ENCODE assay signal across 8 mouse cellular contexts in genomic region chr19:60791164-60791563, GRCm38 (mm10). TPM values are rescaled to one million over a fixed set of nuclear protein-coding genes. Genes with fewer than 3 reads are reported as not detected.
DNase-seq lines count a peak whose midpoint lies in the region; ATAC-seq and TF ChIP-seq lines count a peak whose summit lies in the region.

No protein-coding gene starts in this region.

- peak overlapping the region; percentile 99 for H3K27ac ChIP-seq in kidney, embryonic 15.5 days
- peak overlapping the region; percentile 93 for H3K27ac ChIP-seq in cortical plate, adult 2 months (ENCODE audit: insufficient read depth, low read length)
- peak overlapping the region; percentile 91 for H3K27ac ChIP-seq in hindbrain, embryonic 11.5 days (ENCODE audit: low read depth, low read length)
- H3K27ac ChIP-seq in midbrain, embryonic 12.5 days (replicated peaks) = peak overlapping the region; percentile 94

- no peaks in the 10 kb centered on the region for H3K27me3 ChIP-seq in kidney, embryonic 15.5 days
- H3K27me3 ChIP-seq in hindbrain, embryonic 11.5 days (ENCODE audit: control insufficient read depth, insufficient read depth, low read length) = no peaks in the 10 kb centered on the region
- no peaks in the 10 kb centered on the region for H3K27me3 ChIP-seq in midbrain, embryonic 12.5 days

- peak overlapping the region; percentile 67 for H3K4me2 ChIP-seq in kidney, embryonic 15.5 days
- H3K4me2 ChIP-seq in hindbrain, embryonic 11.5 days (replicated peaks; ENCODE audit: low read depth, low read length) = peak overlapping the region; percentile 63
- H3K4me2 ChIP-seq in midbrain, embryonic 12.5 days (replicated peaks) = peak overlapping the region; percentile 62

- no peaks in the 10 kb centered on the region for H3K36me3 ChIP-seq in kidney, embryonic 15.5 days
- H3K36me3 ChIP-seq in hindbrain, embryonic 11.5 days (ENCODE audit: control insufficient read depth, insufficient read depth, low read length) = no peaks in the 10 kb centered on the region
- H3K36me3 ChIP-seq in midbrain, embryonic 12.5 days = no peaks in the 10 kb centered on the region

- no peak for ATAC-seq in kidney, embryonic 15.5 days (replicated peaks; ENCODE audit: low FRiP score)
- ATAC-seq in hindbrain, embryonic 11.5 days (ENCODE audit: low FRiP score) = no peak
- peak; percentile 31; the same call in 1 of the 2 replicates for ATAC-seq in midbrain, embryonic 12.5 days (ENCODE audit: low FRiP score, low read depth)

- no peak for TF ChIP-seq CTCF in cortical plate, adult 2 months (IDR thresholded peaks at IDR 0.05; ENCODE audit: extremely low read depth, insufficient read depth, low read length)

- no peaks in the 10 kb centered on the region for H3K9me3 ChIP-seq in kidney, embryonic 15.5 days (replicated peaks)
- no peaks in the 10 kb centered on the region for H3K9me3 ChIP-seq in hindbrain, embryonic 11.5 days (ENCODE audit: control insufficient read depth, low read length)
- no peaks in the 10 kb centered on the region for H3K9me3 ChIP-seq in midbrain, embryonic 12.5 days

- H3K4me1 ChIP-seq in kidney, embryonic 15.5 days = peaks cover 19% of the 10 kb centered on the region
- peaks cover 2% of the 10 kb centered on the region; the same call in 1 of the 2 replicates for H3K4me1 ChIP-seq in cortical plate, adult 2 months (ENCODE audit: control insufficient read depth, insufficient read depth, low read length)
- no peaks in the 10 kb centered on the region; the same call in 1 of the 2 replicates for H3K4me1 ChIP-seq in hindbrain, embryonic 11.5 days (replicated peaks; ENCODE audit: control insufficient read depth, insufficient read depth, low read length)
- H3K4me1 ChIP-seq in midbrain, embryonic 12.5 days = peaks cover 12% of the 10 kb centered on the region

- no peak for TF ChIP-seq POLR2A in cortical plate, adult 2 months (IDR thresholded peaks at IDR 0.05; ENCODE audit: extremely low read depth, insufficient read depth, low read length)

- H3K9ac ChIP-seq in kidney, embryonic 15.5 days = peak overlapping the region; percentile 99
- peak overlapping the region; percentile 99 for H3K9ac ChIP-seq in hindbrain, embryonic 11.5 days (ENCODE audit: low read depth, low read length)
- peak overlapping the region; percentile 99 for H3K9ac ChIP-seq in midbrain, embryonic 12.5 days (replicated peaks)

- WGBS in kidney, embryonic 15.5 days = 16% methylated on average over 9 of the region's 9 CpGs
- WGBS in hindbrain, embryonic 11.5 days = 21% methylated on average over 9 of the region's 9 CpGs
- WGBS in midbrain, embryonic 12.5 days = 18% methylated on average over 9 of the region's 9 CpGs

- DNase-seq in kidney, adult 9 months = no peak
- no peak for DNase-seq in hindbrain, embryonic 11.5 days (ENCODE audit: low spot score)
- DNase-seq in ovary, postnatal 14 days (ENCODE audit: low spot score) = no peak
- DNase-seq in ovary, adult 18-20 months (ENCODE audit: low spot score) = no peak
- no peak for DNase-seq in embryo, embryonic 10.5 days (ENCODE audit: low spot score)

- H3K4me3 ChIP-seq in kidney, embryonic 15.5 days (replicated peaks) = peak overlapping the region; percentile 64
- peak overlapping the region; percentile 70 for H3K4me3 ChIP-seq in cortical plate, adult 2 months (ENCODE audit: insufficient read depth, low read length)
- H3K4me3 ChIP-seq in hindbrain, embryonic 11.5 days (ENCODE audit: low read depth, low read length) = peak overlapping the region; percentile 99
- H3K4me3 ChIP-seq in midbrain, embryonic 12.5 days = peak overlapping the region; percentile 96

RNA-seq across cellular contexts. Expression of gene Eif3a, which starts 0.7 kb away (rescaled TPM):
- 151 and 153 TPM in 2 replicates for polyA plus RNA-seq in kidney, embryonic 15.5 days (2015; fragmentation: Nextera tagmentation; extraction: Ambion mirVana)
- polyA plus RNA-seq in cortical plate, adult 2 months (2012; rRNA removed) = 58.0 and 60.6 TPM in 2 replicates
- polyA plus RNA-seq in hindbrain, embryonic 11.5 days (2014; fragmentation: Nextera tagmentation; extraction: Ambion mirVana) = 169 and 184 TPM in 2 replicates
- polyA plus RNA-seq in midbrain, embryonic 12.5 days (2016; fragmentation: Nextera tagmentation; extraction: Ambion mirVana) = 124 and 134 TPM in 2 replicates

RNA-seq across cellular contexts. Expression of gene Fam45a, which starts 20.2 kb away (rescaled TPM):
- polyA plus RNA-seq in kidney, embryonic 15.5 days (2015; fragmentation: Nextera tagmentation; extraction: Ambion mirVana) = 29.0 and 30.0 TPM in 2 replicates
- polyA plus RNA-seq in cortical plate, adult 2 months (2012; rRNA removed) = 44.2 and 46.3 TPM in 2 replicates
- 38.9 and 46.0 TPM in 2 replicates for polyA plus RNA-seq in hindbrain, embryonic 11.5 days (2014; fragmentation: Nextera tagmentation; extraction: Ambion mirVana)
- 38.7 and 39.9 TPM in 2 replicates for polyA plus RNA-seq in midbrain, embryonic 12.5 days (2016; fragmentation: Nextera tagmentation; extraction: Ambion mirVana)

RNA-seq across cellular contexts. Expression of gene Nanos1, which starts 35.4 kb away (rescaled TPM):
- polyA plus RNA-seq in kidney, embryonic 15.5 days (2015; fragmentation: Nextera tagmentation; extraction: Ambion mirVana) = 1.1 and 1.5 TPM in 2 replicates
- 17.2 and 18.0 TPM in 2 replicates for polyA plus RNA-seq in cortical plate, adult 2 months (2012; rRNA removed)
- 3.8 and 5.4 TPM in 2 replicates for polyA plus RNA-seq in hindbrain, embryonic 11.5 days (2014; fragmentation: Nextera tagmentation; extraction: Ambion mirVana)
- 9.1 and 11.2 TPM in 2 replicates for polyA plus RNA-seq in midbrain, embryonic 12.5 days (2016; fragmentation: Nextera tagmentation; extraction: Ambion mirVana)
